ENCODE assay signal across 8 mouse cellular contexts in genomic region chr14:7817770-7818462, GRCm38 (mm10). TPM values are rescaled to one million over a fixed set of nuclear protein-coding genes. Genes with fewer than 3 reads are reported as not detected.
DNase-seq lines count a peak whose midpoint lies in the region; ATAC-seq and TF ChIP-seq lines count a peak whose summit lies in the region.

Gene Flnb (plus strand): TSS chr14:7817957.

- peak; percentile 52; the same call in 1 of the 2 replicates for TF ChIP-seq POLR2A in bone marrow, adult 2 months (IDR thresholded peaks at IDR 0.05; ENCODE audit: borderline replicate concordance, control insufficient read depth, low read depth, low read length)

- peak; percentile 84 for TF ChIP-seq CTCF in bone marrow, adult 2 months (IDR thresholded peaks at IDR 0.05; ENCODE audit: control insufficient read depth, insufficient read depth, low read length)

- no peaks in the 10 kb centered on the region for H3K27me3 ChIP-seq in embryonic facial prominence, embryonic 14.5 days (replicated peaks; ENCODE audit: control insufficient read depth, insufficient read depth, low read length)
- H3K27me3 ChIP-seq in limb, embryonic 13.5 days, result no peaks in the 10 kb centered on the region
- no peaks in the 10 kb centered on the region for H3K27me3 ChIP-seq in midbrain, embryonic 15.5 days (replicated peaks)

- H3K36me3 ChIP-seq in embryonic facial prominence, embryonic 14.5 days (ENCODE audit: control insufficient read depth, insufficient read depth, low read length), result no peaks in the 10 kb centered on the region
- 0 out of 2 replicates have a peak, but pooled peaks cover 3% of the 10 kb centered on the region for H3K36me3 ChIP-seq in limb, embryonic 13.5 days
- no peaks in the 10 kb centered on the region for H3K36me3 ChIP-seq in midbrain, embryonic 15.5 days (replicated peaks)

- under 1% methylated on average over 49 of the region's 49 CpGs for WGBS in bone marrow, adult 2 months
- WGBS in embryonic facial prominence, embryonic 14.5 days, result under 1% methylated on average over 49 of the region's 49 CpGs
- WGBS in limb, embryonic 13.5 days, result under 1% methylated on average over 49 of the region's 49 CpGs
- WGBS in midbrain, embryonic 15.5 days, result under 1% methylated on average over 49 of the region's 49 CpGs

- ATAC-seq in embryonic facial prominence, embryonic 14.5 days (ENCODE audit: low read depth), result peak; percentile 97
- peak; percentile 95 for ATAC-seq in limb, embryonic 13.5 days (ENCODE audit: low FRiP score, low read depth)
- ATAC-seq in midbrain, embryonic 15.5 days (replicated peaks), result peak; percentile 98

- peak within 1 kb of the TSS; percentile 82 for H3K9ac ChIP-seq in embryonic facial prominence, embryonic 14.5 days (ENCODE audit: low read depth, low read length)
- H3K9ac ChIP-seq in limb, embryonic 13.5 days, result peak within 1 kb of the TSS; percentile 90
- H3K9ac ChIP-seq in midbrain, embryonic 15.5 days, result peak within 1 kb of the TSS; percentile 90

- H3K9me3 ChIP-seq in embryonic facial prominence, embryonic 14.5 days (ENCODE audit: control insufficient read depth, low read length), result no peaks in the 10 kb centered on the region
- H3K9me3 ChIP-seq in limb, embryonic 13.5 days, result no peaks in the 10 kb centered on the region
- no peaks in the 10 kb centered on the region for H3K9me3 ChIP-seq in midbrain, embryonic 15.5 days

- no peak within 1 kb of the TSS; the same call in 1 of the 2 replicates for H3K27ac ChIP-seq in bone marrow, adult 2 months (ENCODE audit: control insufficient read depth, insufficient read depth, low read depth, low read length, poor library complexity)
- peak within 1 kb of the TSS; percentile 77 for H3K27ac ChIP-seq in embryonic facial prominence, embryonic 14.5 days (replicated peaks; ENCODE audit: low read depth, low read length)
- peak within 1 kb of the TSS; percentile 73 for H3K27ac ChIP-seq in limb, embryonic 13.5 days
- H3K27ac ChIP-seq in midbrain, embryonic 15.5 days, result peak within 1 kb of the TSS; percentile 84

- peak; percentile 95 for DNase-seq in 416B (ENCODE audit: low read depth)
- DNase-seq in embryonic facial prominence, embryonic 14.5 days (ENCODE audit: low spot score), result peak; percentile 95
- DNase-seq in heart, adult 9 months (ENCODE audit: low spot score in 2 of 2), result peak; percentile 95 to 96
- DNase-seq in kidney, adult 9 months, result peak; percentile 98
- DNase-seq in spleen, adult 18-20 months, result peak; percentile 91 to 99

- peak within 1 kb of the TSS; percentile 73 for H3K4me3 ChIP-seq in bone marrow, adult 2 months (replicated peaks; ENCODE audit: control insufficient read depth, low read depth, low read length)
- peak within 1 kb of the TSS; percentile 77 for H3K4me3 ChIP-seq in embryonic facial prominence, embryonic 14.5 days (ENCODE audit: low read depth, low read length)
- H3K4me3 ChIP-seq in limb, embryonic 13.5 days, result peak within 1 kb of the TSS; percentile 87
- peak within 1 kb of the TSS; percentile 89 for H3K4me3 ChIP-seq in midbrain, embryonic 15.5 days

- peak within 1 kb of the TSS; percentile 88 for H3K4me2 ChIP-seq in embryonic facial prominence, embryonic 14.5 days (ENCODE audit: low read depth, low read length)
- peak within 1 kb of the TSS; percentile 92 for H3K4me2 ChIP-seq in limb, embryonic 13.5 days (replicated peaks)
- H3K4me2 ChIP-seq in midbrain, embryonic 15.5 days, result peak within 1 kb of the TSS; percentile 92

- no peaks in the 10 kb centered on the region; the same call in 1 of the 2 replicates for H3K4me1 ChIP-seq in bone marrow, adult 2 months (ENCODE audit: control insufficient read depth, insufficient read depth, low read length)
- H3K4me1 ChIP-seq in embryonic facial prominence, embryonic 14.5 days (ENCODE audit: control insufficient read depth, insufficient read depth, low read length), result peaks cover 31% of the 10 kb centered on the region
- H3K4me1 ChIP-seq in limb, embryonic 13.5 days, result peaks cover 41% of the 10 kb centered on the region
- peaks cover 31% of the 10 kb centered on the region for H3K4me1 ChIP-seq in midbrain, embryonic 15.5 days

RNA-seq across cellular contexts. Expression of gene Flnb, which starts in this region (rescaled TPM):
- polyA plus RNA-seq in bone marrow, adult 2 months (2011; ENCODE audit: insufficient read depth, insufficient read length, low replicate concordance, missing spikeins), result 2.9 and 5.4 TPM in 2 replicates
- 26.7 and 29.8 TPM in 2 replicates for polyA plus RNA-seq in embryonic facial prominence, embryonic 14.5 days (2014; fragmentation: Nextera tagmentation; extraction: Ambion mirVana)
- 44.2 and 45.3 TPM in 2 replicates for polyA plus RNA-seq in limb, embryonic 13.5 days (2015; fragmentation: Nextera tagmentation; extraction: Ambion mirVana)
- 12.0 and 12.6 TPM in 2 replicates for polyA plus RNA-seq in midbrain, embryonic 15.5 days (2015; fragmentation: Nextera tagmentation; extraction: Ambion mirVana)
